Mouse (Mus musculus) forebrain, embryonic 10.5 days (tissue): ENCODE measurements around the gene Stambpl1. TPM values are rescaled to one million over a fixed set of nuclear protein-coding genes. Genes with fewer than 3 reads are reported as not detected.

Experiments used
- DNase-seq: peaks from one replicate; pipeline ENCODE4 v3.0.0-alpha.2; 2017; ENCODE audit warnings: low spot score; ENCODE audit errors: extremely low spot score
- H3K27ac ChIP-seq: fragments of 300-500 bp; sonication (generic); 2 replicates; pipeline ENCODE4 v1.5.1; 2016; ENCODE audit warnings: mild to moderate bottlenecking
- H3K27me3 ChIP-seq: fragments of 300-500 bp; sonication (generic); 2 replicates; pipeline ENCODE4 v1.6.1; 2016; ENCODE audit warnings: mild to moderate bottlenecking; ENCODE audit not compliant: poor library complexity, severe bottlenecking
- H3K36me3 ChIP-seq: fragments of 300-500 bp; sonication (generic); replicated peaks from 2 replicates; pipeline ENCODE4 v1.6.1; 2016; ENCODE audit warnings: mild to moderate bottlenecking, moderate library complexity
- H3K4me1 ChIP-seq: fragments of 300-500 bp; sonication (generic); 2 replicates; pipeline ENCODE4 v1.6.1; 2016
- H3K4me3 ChIP-seq: fragments of 300-500 bp; sonication (generic); 2 replicates; pipeline ENCODE4 v1.5.1; 2016; ENCODE audit warnings: mild to moderate bottlenecking, moderate library complexity
- H3K9me3 ChIP-seq: fragments of 300-500 bp; sonication (generic); 2 replicates; pipeline ENCODE4 v1.6.1; 2016; ENCODE audit warnings: mild to moderate bottlenecking, moderate library complexity
- WGBS: fragments of 180-500 bp; shearing (Covaris S2); methylation state at CpG from one replicate; pipeline ENCODE4 v1.1.7; 2016; 5-methylcytosine and 5-hydroxymethylcytosine counted together
- polyA plus RNA-seq: library from polyadenylated mRNA; unstranded; fragments of >200 nt; fragmentation: Nextera tagmentation; extraction: Ambion mirVana; gene quantifications from 2 replicates; pipeline ENCODE4 v1.2.1, GENCODE M21; 2016

The Stambpl1 gene
- polyA plus RNA-seq, 1 experiment from 2014 or later = 3.7 TPM

- Histone ChIP-seq H3K4me1 (no peaks in the 10 kb centered on the region), H3K4me3 (no peak overlapping the region), H3K27ac (no peak overlapping the region), H3K9me3 (no peaks in the 10 kb centered on the region), H3K36me3 (no peaks in the 10 kb centered on the region), H3K27me3 (no peaks in the 10 kb centered on the region)
- no peak for DNase-seq
- 90% methylated on average over 2 of the region's 2 CpGs for WGBS
Measured at GRCm38 (mm10) chr19:34180316-34180715, 11.7 kb upstream of the Stambpl1 start.

- Histone ChIP-seq H3K27me3 (no peaks in the 10 kb centered on the region), H3K36me3 (no peaks in the 10 kb centered on the region), H3K4me1 (no peaks in the 10 kb centered on the region), H3K9me3 (no peaks in the 10 kb centered on the region), H3K4me3 (no peak overlapping the region), H3K27ac (no peak overlapping the region)
- DNase-seq = no peak
- 87% methylated on average over 3 of the region's 3 CpGs for WGBS
Measured at GRCm38 (mm10) chr19:34181234-34181633, 10.8 kb upstream of the Stambpl1 start.

GRCm38 (mm10) chr19:34182490-34182889 is 9.5 kb upstream of the Stambpl1 start:
- 68% methylated on average over 5 of the region's 5 CpGs for WGBS
- H3K27ac ChIP-seq = no peak overlapping the region
- H3K36me3 ChIP-seq = no peaks in the 10 kb centered on the region
- no peak for DNase-seq
- no peaks in the 10 kb centered on the region for H3K9me3 ChIP-seq
- no peaks in the 10 kb centered on the region for H3K4me1 ChIP-seq
- H3K27me3 ChIP-seq = no peaks in the 10 kb centered on the region
- H3K4me3 ChIP-seq = no peak overlapping the region

GRCm38 (mm10) chr19:34186845-34187244 is 5.2 kb upstream of the Stambpl1 start:
- Histone ChIP-seq H3K4me1 (peaks cover 5% of the 10 kb centered on the region), H3K36me3 (no peaks in the 10 kb centered on the region), H3K27ac (no peak overlapping the region), H3K9me3 (no peaks in the 10 kb centered on the region), H3K27me3 (peaks cover 27% of the 10 kb centered on the region), H3K4me3 (no peak overlapping the region)
- 87% methylated on average over 4 of the region's 4 CpGs for WGBS
- no peak for DNase-seq

GRCm38 (mm10) chr19:34191645-34192007 is 403 bp upstream of the Stambpl1 start:
- peak overlapping the region; percentile 74 for H3K4me3 ChIP-seq
- H3K27me3 ChIP-seq = peaks cover 40% of the 10 kb centered on the region
- 22% methylated on average over 10 of the region's 10 CpGs for WGBS
- no peak overlapping the region for H3K27ac ChIP-seq
- H3K4me1 ChIP-seq = peaks cover 23% of the 10 kb centered on the region
- H3K36me3 ChIP-seq = no peaks in the 10 kb centered on the region
- no peak for DNase-seq
- no peaks in the 10 kb centered on the region for H3K9me3 ChIP-seq

- Histone ChIP-seq H3K36me3 (no peaks in the 10 kb centered on the region), H3K27ac (no peak overlapping the region), H3K4me3 (peak overlapping the region; percentile 74), H3K9me3 (no peaks in the 10 kb centered on the region), H3K27me3 (peaks cover 40% of the 10 kb centered on the region), H3K4me1 (peaks cover 23% of the 10 kb centered on the region)
- 13% methylated on average over 9 of the region's 9 CpGs for WGBS
- DNase-seq = no peak
Measured at GRCm38 (mm10) chr19:34193149-34193548, 1.1 kb downstream of the Stambpl1 start.

GRCm38 (mm10) chr19:34193683-34194082 is 1.7 kb downstream of the Stambpl1 start:
- whole genome bisulfite sequencing = 52% methylated on average over 9 of the region's 9 CpGs
- H3K4me3 ChIP-seq = no peak overlapping the region
- peaks cover 40% of the 10 kb centered on the region for H3K27me3 ChIP-seq

GRCm38 (mm10) chr19:34194132-34194745 is 2.2 kb downstream of the Stambpl1 start:
- Histone ChIP-seq H3K4me3 (no peak overlapping the region), H3K27ac (no peak overlapping the region), H3K4me1 (peaks cover 23% of the 10 kb centered on the region), H3K36me3 (no peaks in the 10 kb centered on the region), H3K27me3 (peaks cover 37% of the 10 kb centered on the region), H3K9me3 (no peaks in the 10 kb centered on the region)
- 79% methylated on average over 6 of the region's 6 CpGs for WGBS
- no peak for DNase-seq

More at GRCm38 (mm10) chr19:34193683-34194082, 1.7 kb downstream of the Stambpl1 start:
- no peak overlapping the region for H3K27ac ChIP-seq
- H3K4me1 ChIP-seq = peaks cover 23% of the 10 kb centered on the region
- H3K9me3 ChIP-seq = no peaks in the 10 kb centered on the region
- no peaks in the 10 kb centered on the region for H3K36me3 ChIP-seq
- no peak for DNase-seq

- no peak overlapping the region for H3K4me3 ChIP-seq
- peaks cover 29% of the 10 kb centered on the region for H3K27me3 ChIP-seq
- DNase-seq = no peak
- peaks cover 23% of the 10 kb centered on the region for H3K4me1 ChIP-seq
- 67% methylated on average over 2 of the region's 2 CpGs for WGBS
- no peak overlapping the region for H3K27ac ChIP-seq
- H3K36me3 ChIP-seq = no peaks in the 10 kb centered on the region
- no peaks in the 10 kb centered on the region for H3K9me3 ChIP-seq
Measured at GRCm38 (mm10) chr19:34195031-34195430, 3.0 kb downstream of the Stambpl1 start.

- Histone ChIP-seq H3K4me3 (no peak overlapping the region), H3K27me3 (peaks cover 11% of the 10 kb centered on the region), H3K27ac (no peak overlapping the region), H3K9me3 (no peaks in the 10 kb centered on the region), H3K4me1 (0 out of 2 replicates have a peak, but pooled peaks cover 6% of the 10 kb centered on the region), H3K36me3 (no peaks in the 10 kb centered on the region)
- 92% methylated on average over 1 of the region's 1 CpGs for WGBS
- no peak for DNase-seq
Measured at GRCm38 (mm10) chr19:34198066-34198465, 6.0 kb downstream of the Stambpl1 start.

- peaks cover 6% of the 10 kb centered on the region; the same call in 1 of the 2 replicates for H3K27me3 ChIP-seq
- H3K27ac ChIP-seq = no peak overlapping the region
- no peaks in the 10 kb centered on the region for H3K4me1 ChIP-seq
- WGBS = 89% methylated on average over 4 of the region's 4 CpGs
- H3K4me3 ChIP-seq = no peak overlapping the region
- no peak for DNase-seq
- no peaks in the 10 kb centered on the region for H3K36me3 ChIP-seq
- H3K9me3 ChIP-seq = no peaks in the 10 kb centered on the region
Measured at GRCm38 (mm10) chr19:34198901-34199300, 6.9 kb downstream of the Stambpl1 start.

GRCm38 (mm10) chr19:34199488-34199887 is 7.5 kb downstream of the Stambpl1 start:
- no peaks in the 10 kb centered on the region for H3K4me1 ChIP-seq
- WGBS = 65% methylated on average over 2 of the region's 2 CpGs

GRCm38 (mm10) chr19:34202668-34203067 is 10.6 kb downstream of the Stambpl1 start:
- Histone ChIP-seq H3K36me3 (no peaks in the 10 kb centered on the region), H3K9me3 (no peaks in the 10 kb centered on the region), H3K4me3 (no peak overlapping the region), H3K4me1 (no peaks in the 10 kb centered on the region), H3K27me3 (no peaks in the 10 kb centered on the region), H3K27ac (no peak overlapping the region)
- WGBS = 82% methylated on average over 2 of the region's 2 CpGs
- no peak for DNase-seq

More at GRCm38 (mm10) chr19:34199488-34199887, 7.5 kb downstream of the Stambpl1 start:
- Histone ChIP-seq H3K27ac (no peak overlapping the region), H3K4me3 (no peak overlapping the region), H3K9me3 (no peaks in the 10 kb centered on the region), H3K36me3 (no peaks in the 10 kb centered on the region), H3K27me3 (peaks cover under 1% of the 10 kb centered on the region; the same call in 1 of the 2 replicates)
- no peak for DNase-seq
